Mouse (Mus musculus) embryonic fibroblast, embryonic 13.5 days (primary cell): ENCODE measurements around the gene Ppp1r15b. TPM values are rescaled to one million over a fixed set of nuclear protein-coding genes. Genes with fewer than 3 reads are reported as not detected.
A peak's percentile ranks its signal among the peaks of the same experiment; 100 is the strongest.

Source experiments
- H3K27ac ChIP-seq: 2 replicates; pipeline ENCODE4 v1.5.1; 2012; ENCODE audit warnings: low read length, control low read depth, inconsistent platforms; ENCODE audit not compliant: insufficient read depth
- H3K4me1 ChIP-seq: 2 replicates; pipeline ENCODE4 v1.6.1; 2011; ENCODE audit warnings: low read length; ENCODE audit not compliant: control insufficient read depth, insufficient read depth
- H3K4me3 ChIP-seq: 2 replicates; pipeline ENCODE4 v1.5.1; 2011; ENCODE audit warnings: mild to moderate bottlenecking, control low read depth, low read length; ENCODE audit not compliant: insufficient read depth
- CTCF ChIP-seq: IDR thresholded peaks from 2 replicates; pipeline ENCODE4 v1.5.1; 2011; ENCODE audit warnings: mild to moderate bottlenecking, control low read depth, low read length, moderate library complexity, borderline replicate concordance; ENCODE audit not compliant: insufficient read depth
- POLR2A ChIP-seq: IDR thresholded peaks from 2 replicates; pipeline ENCODE4 v1.6.1; 2011; ENCODE audit warnings: low read depth, mild to moderate bottlenecking, control low read depth, low read length, moderate library complexity
- polyA plus RNA-seq: library from polyadenylated mRNA; stranded (reverse); fragments of >200 nt; gene quantifications from 2 replicates; pipeline ENCODE4 v1.2.4, GENCODE M21; 2011; ENCODE audit warnings: low read depth; ENCODE audit not compliant: missing spikeins, insufficient read length

Gene Ppp1r15b
- polyA plus RNA-seq, 1 experiment = 63.3 TPM

DNA sequence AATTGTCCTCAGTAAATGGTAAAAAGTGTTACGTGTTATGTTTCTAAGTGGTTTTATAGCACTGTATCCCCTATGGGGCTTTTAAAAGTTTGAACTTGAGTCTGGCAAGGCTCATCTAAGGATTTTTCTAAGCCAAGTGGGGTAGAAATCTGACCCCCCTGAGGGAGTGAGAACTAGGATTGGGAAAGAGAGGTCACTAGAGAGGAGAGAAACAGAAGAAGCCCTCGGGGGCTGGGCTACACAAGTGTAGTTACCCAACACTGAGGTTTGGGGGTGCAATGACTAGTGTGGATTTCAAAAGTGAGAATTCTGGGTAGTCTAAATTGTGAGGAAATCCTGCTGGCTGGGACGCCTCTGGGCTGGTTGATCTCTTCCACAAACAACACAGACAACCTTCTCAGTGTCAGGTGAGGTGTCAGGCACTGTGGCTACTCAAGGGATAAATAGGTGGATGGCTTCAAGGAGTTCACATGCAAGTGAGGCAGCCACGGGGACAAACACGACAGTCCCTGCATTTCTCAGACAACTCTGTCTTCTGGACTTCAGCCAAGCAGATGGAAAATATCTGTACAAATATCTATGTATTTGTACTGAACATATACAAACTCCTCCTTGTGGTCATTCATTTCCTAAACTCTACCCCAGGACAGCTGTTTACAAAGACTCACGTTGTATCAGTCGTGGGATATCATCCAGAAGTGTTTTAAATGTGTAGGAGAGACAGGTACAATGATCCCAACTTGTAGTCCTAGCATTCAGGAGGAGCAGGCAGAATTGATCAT, 10.8 kb upstream of the Ppp1r15b start:
- no peak for TF ChIP-seq CTCF
- no peak for TF ChIP-seq POLR2A
- H3K27ac ChIP-seq = no peak overlapping the region

GRCm38 (mm10) chr1:133121246-133121645, 9.7 kb upstream of the Ppp1r15b start:
- no peak overlapping the region for H3K4me3 ChIP-seq
- TF ChIP-seq CTCF (no peak), POLR2A (no peak)
- no peak overlapping the region for H3K27ac ChIP-seq
- no peaks in the 10 kb centered on the region for H3K4me1 ChIP-seq

More for the DNA sequence above, 10.8 kb upstream of the Ppp1r15b start:
- H3K4me3 ChIP-seq = no peak overlapping the region
- no peaks in the 10 kb centered on the region for H3K4me1 ChIP-seq

- TF ChIP-seq CTCF (no peak), POLR2A (no peak)
- Histone ChIP-seq H3K4me3 (no peak overlapping the region), H3K27ac (no peak overlapping the region), H3K4me1 (no peaks in the 10 kb centered on the region)
Observed at GRCm38 (mm10) chr1:133124137-133124536, 6.8 kb upstream of the Ppp1r15b start.

- Histone ChIP-seq H3K27ac (no peak overlapping the region), H3K4me1 (no peaks in the 10 kb centered on the region), H3K4me3 (no peak overlapping the region)
- TF ChIP-seq POLR2A (no peak), CTCF (no peak)
Observed at GRCm38 (mm10) chr1:133125640-133126364, 5.1 kb upstream of the Ppp1r15b start.

GRCm38 (mm10) chr1:133126365-133126740, 4.6 kb upstream of the Ppp1r15b start:
- no peak overlapping the region for H3K4me3 ChIP-seq
- no peaks in the 10 kb centered on the region for H3K4me1 ChIP-seq
- TF ChIP-seq CTCF (no peak), POLR2A (no peak)
- H3K27ac ChIP-seq = no peak overlapping the region

DNA sequence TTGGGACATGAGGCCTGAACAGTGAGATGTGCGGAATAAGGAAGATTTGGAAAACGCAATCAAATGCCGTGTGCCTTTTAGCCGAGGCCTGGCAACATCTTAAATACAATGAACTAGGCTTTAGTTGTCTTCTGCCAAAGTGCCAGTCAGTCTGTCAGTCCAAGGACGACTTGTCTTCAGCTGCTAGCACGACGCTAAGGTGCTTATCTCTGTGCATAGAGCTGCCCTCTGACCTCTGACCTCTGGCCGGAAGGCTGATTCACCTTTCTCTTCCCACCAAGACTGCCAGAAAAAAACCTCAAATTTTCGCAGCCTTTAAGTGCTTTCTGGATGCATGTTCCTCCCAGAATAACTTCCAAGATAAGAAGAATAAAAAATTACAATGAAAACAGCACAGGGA, 3.6 kb upstream of the Ppp1r15b start:
- H3K4me1 ChIP-seq = no peaks in the 10 kb centered on the region
- TF ChIP-seq CTCF = no peak
- TF ChIP-seq POLR2A = no peak
- no peak overlapping the region for H3K27ac ChIP-seq
- H3K4me3 ChIP-seq = no peak overlapping the region

DNA sequence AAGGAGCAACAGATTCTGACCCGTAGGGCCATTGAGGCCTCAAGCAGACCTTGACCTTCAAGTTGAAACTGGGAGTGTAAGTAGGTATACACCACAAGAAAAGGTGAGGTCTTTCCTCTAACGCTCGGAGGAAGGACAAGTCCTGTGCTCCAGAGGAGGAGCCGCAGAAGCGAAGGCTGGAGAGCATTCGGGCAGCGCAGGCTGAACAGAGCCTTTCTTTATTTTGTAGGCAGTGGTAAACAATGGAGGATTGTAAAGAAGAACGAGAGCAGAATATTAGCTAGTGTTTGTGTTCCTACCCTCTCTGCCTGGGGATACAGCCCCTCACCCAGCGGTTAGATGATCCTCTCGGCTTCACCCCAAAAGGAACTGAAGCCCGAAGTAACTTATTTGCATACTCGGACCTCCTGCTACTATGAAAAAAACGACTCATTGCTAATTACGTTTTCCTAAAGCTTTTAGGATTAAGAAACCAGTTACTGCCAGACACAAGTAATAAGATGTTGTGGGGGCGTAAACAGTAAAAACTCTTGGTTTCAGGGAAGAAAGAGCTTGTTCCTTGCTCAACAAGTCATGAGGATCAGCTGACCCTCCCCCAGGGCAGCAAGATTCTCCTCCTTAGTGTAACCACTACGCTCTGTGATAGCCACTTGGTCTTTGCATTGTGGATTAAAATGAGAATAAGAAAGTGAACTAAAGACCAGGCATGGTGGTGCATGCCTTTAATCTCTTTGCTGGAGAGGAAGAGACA, 1.3 kb upstream of the Ppp1r15b start:
- no peak for TF ChIP-seq POLR2A
- no peak for TF ChIP-seq CTCF
- H3K4me1 ChIP-seq = no peaks in the 10 kb centered on the region
- peak overlapping the region; percentile 99 for H3K27ac ChIP-seq
- H3K4me3 ChIP-seq = no peak overlapping the region

- no peaks in the 10 kb centered on the region for H3K4me1 ChIP-seq
Observed at GRCm38 (mm10) chr1:133131561-133131905, 590 bp downstream of the Ppp1r15b start.

DNA sequence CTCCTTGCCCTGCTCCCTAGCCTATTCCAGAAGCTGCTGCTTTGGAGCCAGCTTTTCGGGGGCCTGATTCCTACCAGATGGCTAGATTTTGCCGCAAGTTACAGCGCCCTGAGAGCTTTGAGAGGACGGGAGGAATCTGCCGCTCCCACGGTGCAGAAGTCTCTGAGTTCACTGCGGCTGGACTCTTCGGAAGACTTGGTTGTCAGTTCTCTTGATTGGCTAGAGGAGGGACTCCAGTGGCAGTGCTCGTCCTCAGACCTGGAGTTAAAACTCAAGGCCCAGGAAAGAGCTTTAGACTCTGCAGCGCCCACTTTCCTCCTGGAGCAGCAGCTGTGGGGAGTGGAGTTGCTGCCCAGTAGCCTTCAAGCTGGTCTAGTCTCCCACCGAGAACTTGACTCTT, 993 bp downstream of the Ppp1r15b start:
- H3K27ac ChIP-seq = peak overlapping the region; percentile 94
- H3K4me1 ChIP-seq = no peaks in the 10 kb centered on the region
- TF ChIP-seq POLR2A (no peak), CTCF (no peak)
- H3K4me3 ChIP-seq = peak overlapping the region; percentile 92

More at GRCm38 (mm10) chr1:133131561-133131905, 590 bp downstream of the Ppp1r15b start:
- peak overlapping the region; percentile 92 for H3K4me3 ChIP-seq
- TF ChIP-seq POLR2A = no peak; the same call in 1 of the 2 replicates
- no peak for TF ChIP-seq CTCF
- H3K27ac ChIP-seq = peak overlapping the region; percentile 94
